Comparison of ENCODE assay signal across 8 mouse cellular contexts in genomic region chr7:128461285-128462215, GRCm38 (mm10). TPM values are rescaled to one million over a fixed set of nuclear protein-coding genes. Genes with fewer than 3 reads are reported as not detected.
A peak's percentile ranks its signal among the peaks of the same experiment; 100 is the strongest.
DNase-seq lines count a peak whose midpoint lies in the region; ATAC-seq lines count a peak whose summit lies in the region.

Gene Tial1, minus strand, starts transcription at chr7:128461717.

- peak within 1 kb of the TSS; percentile 87 for H3K9ac ChIP-seq in forebrain, embryonic 14.5 days (ENCODE audit: low read length)
- H3K9ac ChIP-seq in neural tube, embryonic 15.5 days (replicated peaks), result peak within 1 kb of the TSS; percentile 91

- WGBS in forebrain, embryonic 14.5 days, result under 1% methylated on average over 69 of the region's 69 CpGs
- under 1% methylated on average over 69 of the region's 69 CpGs for WGBS in neural tube, embryonic 15.5 days

- no peaks in the 10 kb centered on the region for H3K9me3 ChIP-seq in forebrain, embryonic 14.5 days (replicated peaks; ENCODE audit: control insufficient read depth, low read length)
- no peaks in the 10 kb centered on the region for H3K9me3 ChIP-seq in neural tube, embryonic 15.5 days (replicated peaks)

- peak; percentile 99 for DNase-seq in ES-CJ7 (ENCODE audit: low read depth, low spot score)
- DNase-seq in cerebellum, adult 11 months, result peak; percentile 98
- DNase-seq in forebrain, embryonic 14.5 days (ENCODE audit: low spot score), result peak; percentile 100
- DNase-seq in heart, postnatal 14 days, result peak; percentile 96 to 97
- DNase-seq in layer of hippocampus, adult 11-12 months (ENCODE audit: low spot score), result peak; percentile 99
- DNase-seq in lung, adult 18-20 months, result peak; percentile 99
- DNase-seq in testis, postnatal 14 days (ENCODE audit: low spot score), result peak; percentile 99

- intact Hi-C loops in heart, postnatal 14 days (cut with DNase I), result no loop called here

- H3K4me1 ChIP-seq in forebrain, embryonic 14.5 days (ENCODE audit: control insufficient read depth, insufficient read depth, low read length), result peaks cover 18% of the 10 kb centered on the region; the same call in 1 of the 2 replicates
- H3K4me1 ChIP-seq in neural tube, embryonic 15.5 days, result peaks cover 25% of the 10 kb centered on the region

- peak within 1 kb of the TSS; percentile 90 for H3K27ac ChIP-seq in forebrain, embryonic 14.5 days (ENCODE audit: low read depth, low read length)
- H3K27ac ChIP-seq in neural tube, embryonic 15.5 days (replicated peaks), result peak within 1 kb of the TSS; percentile 96

- H3K4me3 ChIP-seq in forebrain, embryonic 14.5 days (ENCODE audit: low read depth, low read length), result peak within 1 kb of the TSS; percentile 86
- H3K4me3 ChIP-seq in neural tube, embryonic 15.5 days (replicated peaks), result peak within 1 kb of the TSS; percentile 90

- ATAC-seq in forebrain, embryonic 14.5 days, result peak; percentile 99
- peak; percentile 99 for ATAC-seq in neural tube, embryonic 15.5 days (ENCODE audit: low FRiP score)

- H3K4me2 ChIP-seq in forebrain, embryonic 14.5 days (ENCODE audit: low read length), result peak within 1 kb of the TSS; percentile 82
- H3K4me2 ChIP-seq in neural tube, embryonic 15.5 days, result peak within 1 kb of the TSS; percentile 82

- H3K36me3 ChIP-seq in forebrain, embryonic 14.5 days (ENCODE audit: control insufficient read depth, insufficient read depth, low read length), result no peaks in the 10 kb centered on the region
- no peaks in the 10 kb centered on the region for H3K36me3 ChIP-seq in neural tube, embryonic 15.5 days

- no peaks in the 10 kb centered on the region for H3K27me3 ChIP-seq in forebrain, embryonic 14.5 days (replicated peaks; ENCODE audit: control insufficient read depth, insufficient read depth, low read length)
- no peaks in the 10 kb centered on the region for H3K27me3 ChIP-seq in neural tube, embryonic 15.5 days (replicated peaks)

RNA-seq across cellular contexts. Expression of gene Tial1, which starts in this region (rescaled TPM):
- 30.6 and 34.6 TPM in 2 replicates for polyA plus RNA-seq in forebrain, embryonic 14.5 days (2014; fragmentation: Nextera tagmentation; extraction: Ambion mirVana)
- 10 to 100 TPM; 46.4 to 53.8 TPM for total RNA-seq in heart, postnatal 14 days (2021)
- polyA plus RNA-seq in neural tube, embryonic 15.5 days (2015; fragmentation: Nextera tagmentation; extraction: Ambion mirVana), result 26.3 and 26.9 TPM in 2 replicates

Comparison
In these comparisons a context has a peak if more than half of its experiments do, and no peak if none do; other contexts are left out.
1. Peak in every context shown above with its lines: DNase-seq, ATAC-seq, H3K4me3 ChIP-seq and H3K27ac ChIP-seq.